Mouse (Mus musculus): Measurements from ENCODE around the gene Syt9.

DNA sequence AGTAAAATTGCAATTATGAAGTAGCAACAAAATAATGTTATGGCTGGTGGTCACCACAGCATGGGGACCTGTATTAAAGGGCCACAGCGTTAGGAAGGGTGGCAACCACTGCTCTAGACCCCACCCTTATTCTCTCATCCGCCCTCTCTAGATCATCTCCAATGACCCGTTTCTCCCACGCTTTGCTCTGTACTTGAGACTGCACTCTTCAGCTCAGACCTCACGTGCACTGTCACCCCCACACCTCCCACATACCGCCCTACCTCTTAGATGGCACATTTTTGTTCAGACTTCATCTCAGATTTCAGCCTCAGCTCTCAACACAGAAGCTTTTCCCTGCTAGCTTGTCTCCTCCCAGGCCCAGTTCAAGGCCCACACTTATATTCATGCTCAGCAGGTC, 150.9 kb downstream of the Syt9 start:
- no peak for TF ChIP-seq CTCF (IDR thresholded peaks at IDR 0.05; ENCODE audit: low read depth, low read length)
- no peak for TF ChIP-seq POLR2A (IDR thresholded peaks at IDR 0.05; ENCODE audit: borderline replicate concordance, low read depth, low read length)
